Mouse (Mus musculus): Measurements from ENCODE around the gene Rbpms2.

Rbpms2 gene

GRCm38 (mm10) chr9:65696337-65696736, 66.9 kb downstream of the Rbpms2 start:
- DNase-seq (ENCODE audit: low spot score in 2 of 2) = no peak

GRCm38 (mm10) chr9:65697356-65697755, 67.9 kb downstream of the Rbpms2 start:
- DNase-seq (ENCODE audit: low spot score in 2 of 2) = no peak

DNA sequence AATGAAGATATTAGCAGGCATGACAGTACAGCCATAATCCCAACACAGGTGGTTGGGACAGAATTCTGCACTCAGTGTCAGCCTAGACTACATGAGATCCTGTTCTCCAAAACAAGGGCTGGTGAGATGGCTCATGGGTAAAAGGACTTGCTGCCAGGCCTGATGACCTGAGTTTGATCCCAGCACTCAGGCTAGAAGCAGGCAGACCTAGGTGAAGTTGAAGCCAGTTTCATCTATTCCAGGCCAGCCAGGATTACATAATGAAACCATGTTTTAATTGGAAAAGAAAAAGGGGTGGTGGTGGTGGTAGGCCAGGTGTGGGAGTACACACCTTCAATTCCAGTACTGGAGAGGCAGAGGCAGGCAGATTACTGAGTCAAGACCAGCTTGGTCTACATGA, 68.5 kb downstream of the Rbpms2 start:
- no peak for DNase-seq (ENCODE audit: low spot score in 2 of 2)

DNA sequence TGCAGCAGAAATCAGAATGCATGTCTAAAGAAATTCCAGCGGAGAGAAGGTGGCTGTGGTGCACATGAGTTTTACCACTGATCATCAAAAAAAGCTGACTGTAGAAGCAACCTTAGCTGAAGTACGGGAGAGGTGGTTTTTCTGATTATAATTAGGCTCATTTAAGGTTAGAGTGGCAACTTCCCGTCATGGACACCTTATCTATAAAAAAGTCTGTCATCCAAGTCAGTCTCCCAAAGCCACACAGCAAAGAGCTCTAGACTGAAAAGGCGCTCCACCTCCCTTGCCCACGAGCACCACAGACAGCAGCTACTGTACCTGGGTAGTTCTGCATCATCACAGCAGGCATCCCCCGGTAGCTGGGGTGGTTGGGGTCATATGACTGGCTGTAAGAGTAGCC, 71.1 kb downstream of the Rbpms2 start:
- no peak for DNase-seq (ENCODE audit: low spot score in 2 of 2)

DNA sequence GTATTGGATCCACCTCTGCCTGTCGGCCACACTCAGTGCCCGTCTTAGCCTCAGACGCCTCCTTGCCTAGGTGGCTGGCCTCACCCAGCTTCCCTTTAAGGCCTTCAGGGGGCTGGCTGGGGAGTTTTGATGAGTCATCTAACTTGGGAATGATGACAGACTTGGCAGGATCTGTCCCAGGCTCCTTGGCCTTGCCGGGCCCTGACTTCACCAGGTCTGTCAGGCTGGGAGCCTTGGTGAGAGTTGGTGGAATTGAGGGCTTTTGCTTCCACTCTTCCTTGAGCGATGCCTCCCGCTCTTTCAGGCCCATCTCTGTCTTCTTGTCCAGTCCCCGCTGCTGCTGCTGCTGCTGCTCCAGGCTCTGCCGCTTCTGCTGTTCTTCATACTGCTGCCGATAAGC, 72.8 kb downstream of the Rbpms2 start:
- DNase-seq (ENCODE audit: low spot score in 2 of 2) = no peak

DNA sequence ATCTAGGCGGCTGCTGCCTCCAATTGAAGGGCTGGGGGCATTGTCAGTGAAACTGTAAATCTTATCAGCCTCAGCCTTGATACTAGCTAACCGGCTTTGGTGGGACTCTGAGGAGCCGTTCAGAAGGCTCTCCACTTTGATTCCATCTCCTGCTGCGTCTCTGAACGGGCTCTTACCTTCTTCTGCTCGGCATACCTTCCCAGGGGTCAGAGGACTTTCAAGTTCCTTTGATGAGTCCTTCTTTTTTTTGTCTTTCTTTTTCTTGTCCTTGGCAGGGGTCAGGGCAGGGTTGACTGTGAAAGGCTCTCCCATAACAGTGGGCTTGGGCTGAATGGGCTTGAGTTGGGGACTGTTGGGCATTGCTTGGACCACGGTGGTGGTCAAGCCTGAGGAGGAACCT, 73.8 kb downstream of the Rbpms2 start:
- no peak for DNase-seq (ENCODE audit: low spot score in 2 of 2)

GRCm38 (mm10) chr9:65703926-65704595, 74.6 kb downstream of the Rbpms2 start:
- DNase-seq (ENCODE audit: low spot score in 2 of 2) = no peak

Data from spleen, postnatal 10 days (tissue).